Mouse (Mus musculus): ENCODE data around the gene Msh6.
A peak's percentile ranks its signal among the peaks of the same experiment; 100 is the strongest.
"Not testable (repeated sequence)": the region's sequence is repeated elsewhere in the genome, so short reads cannot be mapped to it uniquely, and the experiment has no call there.

Gene Msh6

DNA sequence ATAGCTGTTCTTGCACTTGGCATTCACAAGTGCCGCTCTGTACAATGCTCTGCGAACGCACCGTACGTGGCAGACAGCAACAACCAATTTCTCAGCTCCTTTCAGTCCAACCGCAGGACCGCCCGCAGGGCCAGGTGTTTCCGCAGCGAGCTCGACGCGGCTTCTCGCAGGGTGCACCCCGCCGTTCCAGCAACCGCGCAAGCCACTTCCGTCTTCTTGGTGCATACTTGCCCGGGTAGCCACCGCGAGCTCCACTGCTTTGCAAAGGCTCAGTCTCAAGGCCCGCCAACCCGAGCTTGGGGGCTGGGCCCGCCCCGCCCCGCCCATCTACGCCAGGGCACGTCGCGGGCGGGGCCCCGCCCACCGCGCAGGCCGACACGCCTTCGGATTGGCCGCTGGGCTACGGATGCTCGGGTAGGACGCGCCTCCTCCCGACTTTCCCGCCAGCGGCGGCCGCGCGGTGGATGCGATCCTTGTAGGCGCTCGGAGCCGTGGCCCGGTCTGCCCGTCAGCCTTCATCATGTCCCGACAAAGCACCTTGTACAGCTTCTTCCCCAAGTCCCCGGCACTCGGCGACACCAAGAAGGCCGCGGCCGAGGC lies at the start of gene Msh6:
TSS of gene Msh6 (plus strand) at position 434 of the 600 bp plus-strand sequence.
- peak; percentile 96 for DNase-seq (ENCODE audit: low read depth, low spot score)

DNA sequence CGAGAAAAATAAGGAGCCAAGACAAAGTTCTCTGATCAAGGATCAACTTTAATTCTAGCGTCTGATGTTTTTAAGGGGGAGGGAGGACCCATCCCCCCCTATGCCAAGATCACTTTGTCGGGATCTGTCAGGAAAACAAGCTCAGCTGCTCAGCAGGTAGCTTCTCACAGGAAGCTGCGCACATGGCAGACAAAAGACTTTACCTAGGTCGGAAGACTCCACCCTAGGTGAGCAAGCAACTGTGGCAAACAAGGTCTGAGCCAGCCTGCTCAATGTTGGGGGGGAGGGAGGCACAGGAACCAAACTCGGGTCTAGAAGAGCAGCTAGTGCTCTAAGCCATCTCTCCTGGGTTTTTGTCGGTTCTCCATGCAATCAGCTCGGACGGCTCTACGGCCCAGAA lies 40.5 kb upstream of the Msh6 start:
- no peak for DNase-seq (ENCODE audit: low read depth, low spot score)

DNA sequence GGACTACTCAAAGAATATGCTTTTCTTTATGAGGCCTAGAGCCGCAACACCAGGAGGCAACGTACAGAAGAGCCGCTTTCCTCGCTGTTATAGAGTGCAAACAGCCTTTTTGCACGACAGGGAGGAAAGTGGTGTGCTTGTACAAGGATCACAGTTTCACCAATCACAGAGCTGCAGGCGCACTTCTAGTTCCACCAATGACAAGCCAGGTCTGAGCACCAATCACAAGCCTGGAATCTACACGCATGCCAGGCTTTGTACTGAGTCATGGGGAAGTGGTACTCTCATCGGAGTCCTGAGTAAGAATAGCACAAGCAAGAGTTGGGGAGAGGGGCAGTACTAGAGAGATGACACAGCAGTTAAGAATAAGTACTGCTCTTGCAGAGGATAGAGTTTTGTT lies 40.1 kb upstream of the Msh6 start:
- no peak for DNase-seq (ENCODE audit: low read depth, low spot score)

DNA sequence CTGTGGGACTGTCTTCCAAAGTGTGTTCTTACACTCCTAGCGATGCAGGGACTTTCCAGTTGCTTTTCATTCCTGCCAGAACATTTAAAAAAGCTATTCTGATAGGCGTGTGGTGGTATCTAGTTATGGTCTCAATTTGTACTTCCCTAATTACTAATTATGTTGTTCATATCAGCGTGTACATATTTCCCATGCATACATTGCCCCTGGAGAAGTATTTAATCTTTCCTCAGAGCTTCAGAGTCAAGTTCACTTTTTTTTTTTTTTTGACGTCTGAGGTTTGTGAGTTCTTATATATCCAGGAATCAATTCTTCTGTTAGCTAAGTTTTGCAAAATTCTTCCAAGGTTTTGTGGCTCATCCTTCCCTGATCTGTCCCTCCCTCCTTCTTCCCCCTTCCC lies 38.7 kb upstream of the Msh6 start:
- no peak for DNase-seq (ENCODE audit: low read depth, low spot score)

DNA sequence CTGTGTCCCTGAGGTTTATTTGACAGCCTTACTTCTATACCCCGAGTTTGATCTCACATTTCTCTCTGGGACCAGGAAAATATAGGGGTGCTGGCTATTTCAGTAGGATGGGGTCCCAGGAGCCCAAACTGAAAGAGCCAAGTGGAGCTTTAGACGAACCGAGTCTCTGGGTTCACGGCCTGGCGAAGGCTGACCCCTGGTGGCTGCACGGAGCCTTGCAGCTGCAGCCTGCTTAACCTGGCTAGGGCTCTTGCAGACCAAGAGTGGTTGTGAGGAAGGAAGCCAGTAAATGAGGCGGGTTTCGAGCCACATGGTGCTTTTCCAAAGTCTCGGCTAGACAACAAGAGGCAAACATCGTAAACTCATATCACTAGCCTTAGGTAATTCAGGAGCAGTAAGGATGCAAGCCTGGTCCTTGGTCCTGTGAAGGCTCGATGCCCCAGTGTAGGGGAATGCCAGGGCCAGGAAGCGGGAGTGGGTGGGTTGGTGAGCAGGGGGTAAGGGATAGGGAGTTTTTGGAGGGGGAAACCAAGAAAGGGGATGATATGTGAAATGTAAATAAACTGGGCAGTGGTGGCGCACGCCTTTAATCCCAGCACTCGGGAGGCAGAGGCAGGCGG lies 25.8 kb upstream of the Msh6 start:
- peak; percentile 79 for DNase-seq (ENCODE audit: low read depth, low spot score)

DNA sequence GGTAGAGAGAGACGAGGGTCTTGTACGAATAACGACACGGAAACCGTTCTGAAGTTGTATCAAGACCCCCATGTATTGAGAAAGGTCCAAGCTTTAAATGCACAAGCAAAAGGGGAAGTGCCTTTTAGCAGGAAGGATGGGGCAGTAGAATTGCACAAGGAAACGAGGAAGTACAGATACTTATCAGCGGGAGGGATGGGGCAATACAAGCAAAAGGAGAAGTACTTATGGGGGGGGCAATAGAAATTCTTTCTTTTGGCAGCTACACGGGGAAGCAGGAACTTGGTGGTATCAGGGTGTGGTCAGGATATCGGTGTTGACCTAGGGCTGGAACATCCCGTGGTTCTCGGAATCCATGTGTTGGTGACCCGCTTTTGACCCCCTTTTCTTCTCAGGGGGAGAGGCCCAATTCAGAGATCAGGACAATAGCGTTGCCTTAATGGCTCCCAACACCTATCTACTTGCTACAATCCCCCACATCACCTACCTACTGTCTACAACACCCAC lies 20.2 kb upstream of the Msh6 start:
- not testable (repeated sequence) for DNase-seq (ENCODE audit: low read depth, low spot score)

DNA sequence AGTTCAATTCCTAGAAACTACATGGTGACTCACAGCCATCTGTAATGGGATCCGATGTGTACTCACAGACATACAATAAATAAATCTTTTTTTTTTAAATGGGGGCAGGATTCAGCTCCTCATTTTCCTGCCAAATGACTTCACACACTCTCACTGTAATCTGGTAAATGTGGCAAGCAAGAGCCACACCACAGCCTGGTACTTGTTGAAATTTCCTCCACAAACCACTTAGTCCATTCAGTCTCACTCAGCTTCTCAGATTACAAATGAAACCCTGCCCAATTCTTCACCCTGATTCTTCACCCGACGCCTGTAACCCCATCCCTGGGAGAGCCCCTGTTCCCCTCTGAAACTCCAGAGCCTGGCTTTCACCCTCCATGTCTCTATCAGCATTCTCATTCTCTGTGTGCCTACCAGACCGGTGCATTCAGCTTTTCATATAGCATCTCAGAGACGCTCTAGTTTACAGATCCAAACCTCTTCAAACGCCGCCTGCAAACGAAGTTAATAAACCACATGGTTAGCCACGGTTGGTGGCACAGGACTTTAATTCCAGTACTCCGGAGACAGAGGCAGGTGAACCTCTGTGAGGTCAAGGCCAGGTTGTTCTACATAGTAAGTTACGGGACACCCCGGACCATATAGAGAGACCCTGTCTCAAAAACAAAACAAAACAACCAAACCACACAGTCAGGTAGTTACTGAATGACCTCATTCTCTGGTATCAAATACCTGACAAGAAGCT lies 17.6 kb upstream of the Msh6 start:
- DNase-seq (ENCODE audit: low read depth, low spot score) = no peak

DNA sequence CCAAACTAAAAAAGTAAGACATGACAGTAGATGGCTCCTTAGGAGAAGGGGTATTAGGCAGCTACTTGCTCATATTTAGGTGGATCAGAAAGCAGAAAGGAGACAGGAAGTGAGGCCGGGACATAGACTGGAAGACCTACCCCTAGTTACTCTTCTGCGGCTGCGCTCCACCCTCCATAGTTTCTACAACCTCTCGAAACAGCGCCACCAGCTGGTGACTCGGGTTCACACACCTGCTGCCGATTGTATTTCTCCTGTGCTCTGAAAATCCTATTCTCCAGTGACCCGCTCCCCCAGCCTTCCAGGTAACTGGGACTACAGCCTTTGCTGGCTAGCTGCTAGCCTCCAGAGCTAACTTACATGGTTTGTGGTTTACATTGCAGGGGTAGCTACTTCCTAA lies 16.6 kb upstream of the Msh6 start:
- peak; percentile 13 for DNase-seq (ENCODE audit: low read depth, low spot score)

DNA sequence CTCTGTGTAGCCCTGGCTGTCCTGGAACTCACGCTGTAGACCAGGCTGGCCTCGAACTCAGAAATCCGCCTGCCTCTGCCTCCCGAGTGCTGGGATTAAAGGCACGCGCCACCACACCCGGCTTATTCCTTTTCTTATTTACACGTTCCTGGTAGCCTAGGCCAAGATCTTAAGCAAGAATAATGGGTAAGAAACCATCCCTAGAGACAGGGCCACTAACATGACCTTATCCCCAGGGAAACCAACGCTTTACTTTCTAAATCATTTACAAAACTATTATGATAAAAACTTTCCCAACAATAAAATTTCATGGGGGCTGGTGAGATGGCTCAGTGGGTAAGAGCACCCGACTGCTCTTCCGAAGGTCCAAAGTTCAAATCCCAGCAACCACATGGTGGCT lies 15.5 kb upstream of the Msh6 start:
- not testable (repeated sequence) for DNase-seq (ENCODE audit: low read depth, low spot score)

DNA sequence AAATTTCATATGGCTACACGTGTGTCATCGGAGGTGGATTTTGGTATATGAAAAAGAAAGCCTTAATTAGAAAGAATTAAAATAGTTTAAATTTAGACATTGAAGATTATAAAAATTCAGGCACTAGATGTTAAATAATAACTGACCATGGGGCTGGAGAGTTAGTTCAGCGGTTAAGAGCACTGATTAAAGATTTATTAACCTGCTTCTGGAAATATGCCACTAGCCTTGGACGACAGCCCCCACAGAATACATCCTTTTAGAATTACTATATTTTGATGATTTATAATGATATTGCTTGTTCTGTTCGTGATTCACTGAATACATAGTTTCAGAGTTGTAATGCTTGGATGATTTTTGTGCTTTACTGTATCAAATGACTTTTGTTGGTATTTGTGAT lies 14.9 kb upstream of the Msh6 start:
- not testable (repeated sequence) for DNase-seq (ENCODE audit: low read depth, low spot score)

DNA sequence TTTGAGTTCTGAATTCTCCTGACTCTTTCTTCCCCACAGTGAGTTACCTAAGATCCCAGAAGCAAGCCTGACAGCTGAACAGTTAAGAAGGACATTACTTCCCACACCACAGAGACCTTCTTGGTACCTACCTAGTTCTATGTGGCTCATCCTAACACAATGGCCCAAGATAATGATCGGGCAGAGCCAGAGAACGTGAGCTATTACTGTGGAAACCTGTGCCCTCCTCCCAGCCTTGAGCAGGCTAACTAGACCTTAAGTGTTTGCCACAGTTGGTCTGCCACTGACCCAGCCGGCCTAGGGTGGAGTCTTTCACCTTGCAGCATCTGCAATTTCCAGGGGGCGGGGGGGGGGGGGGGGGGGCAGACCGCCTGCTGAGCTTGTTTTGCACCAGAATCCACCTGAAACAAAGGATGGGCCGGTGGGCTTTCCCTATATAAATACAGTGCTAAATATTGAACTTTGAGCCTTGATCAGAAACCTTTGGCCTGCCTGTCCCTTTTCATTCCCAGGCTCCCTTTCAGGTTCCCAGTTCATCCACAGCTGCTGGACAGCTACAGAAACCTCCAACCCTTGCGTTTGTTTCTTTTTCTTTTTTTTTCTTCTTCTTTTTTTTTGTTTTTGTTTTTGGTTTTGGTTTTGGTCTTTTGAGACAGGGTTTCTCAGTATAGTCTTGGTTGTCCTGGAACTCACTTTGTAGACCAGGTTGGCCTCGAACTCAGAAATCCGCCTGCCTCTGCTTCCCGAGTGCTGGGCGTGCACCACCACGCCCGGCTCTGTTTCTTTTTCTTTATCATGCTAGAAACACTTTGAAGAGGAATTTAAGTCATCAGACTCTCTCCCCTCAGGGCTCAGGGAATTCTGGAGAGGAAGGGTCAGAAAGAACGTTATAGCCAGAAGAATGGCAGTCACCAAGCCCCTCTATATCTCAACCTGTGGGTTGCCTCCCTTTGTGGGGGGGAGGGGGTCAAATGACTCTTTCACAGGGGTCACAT lies 11.5 kb upstream of the Msh6 start:
- no peak for DNase-seq (ENCODE audit: low read depth, low spot score)

DNA sequence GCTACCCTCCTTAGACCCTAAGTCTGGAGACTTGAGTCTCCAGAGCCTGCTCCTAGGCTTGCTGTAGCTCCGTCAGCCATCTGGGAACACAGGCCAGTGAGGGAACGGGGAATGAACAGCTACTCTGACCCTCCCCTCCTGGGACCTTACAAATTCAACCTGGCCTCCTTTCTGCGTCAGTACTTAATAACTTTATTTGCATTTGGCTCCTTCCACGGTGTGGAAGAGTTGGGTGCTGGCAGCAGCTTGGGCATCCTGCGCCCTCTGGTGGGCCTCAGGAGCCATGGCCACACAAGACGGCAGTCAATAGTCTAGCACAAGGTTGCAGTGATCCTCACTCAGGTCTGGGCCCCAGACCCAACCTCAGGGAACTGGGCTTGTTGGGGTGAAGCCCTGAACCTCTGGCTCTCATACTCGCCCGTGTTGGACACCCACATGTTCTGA lies 6.4 kb upstream of the Msh6 start:
- DNase-seq (ENCODE audit: low read depth, low spot score) = not testable (repeated sequence)

DNA sequence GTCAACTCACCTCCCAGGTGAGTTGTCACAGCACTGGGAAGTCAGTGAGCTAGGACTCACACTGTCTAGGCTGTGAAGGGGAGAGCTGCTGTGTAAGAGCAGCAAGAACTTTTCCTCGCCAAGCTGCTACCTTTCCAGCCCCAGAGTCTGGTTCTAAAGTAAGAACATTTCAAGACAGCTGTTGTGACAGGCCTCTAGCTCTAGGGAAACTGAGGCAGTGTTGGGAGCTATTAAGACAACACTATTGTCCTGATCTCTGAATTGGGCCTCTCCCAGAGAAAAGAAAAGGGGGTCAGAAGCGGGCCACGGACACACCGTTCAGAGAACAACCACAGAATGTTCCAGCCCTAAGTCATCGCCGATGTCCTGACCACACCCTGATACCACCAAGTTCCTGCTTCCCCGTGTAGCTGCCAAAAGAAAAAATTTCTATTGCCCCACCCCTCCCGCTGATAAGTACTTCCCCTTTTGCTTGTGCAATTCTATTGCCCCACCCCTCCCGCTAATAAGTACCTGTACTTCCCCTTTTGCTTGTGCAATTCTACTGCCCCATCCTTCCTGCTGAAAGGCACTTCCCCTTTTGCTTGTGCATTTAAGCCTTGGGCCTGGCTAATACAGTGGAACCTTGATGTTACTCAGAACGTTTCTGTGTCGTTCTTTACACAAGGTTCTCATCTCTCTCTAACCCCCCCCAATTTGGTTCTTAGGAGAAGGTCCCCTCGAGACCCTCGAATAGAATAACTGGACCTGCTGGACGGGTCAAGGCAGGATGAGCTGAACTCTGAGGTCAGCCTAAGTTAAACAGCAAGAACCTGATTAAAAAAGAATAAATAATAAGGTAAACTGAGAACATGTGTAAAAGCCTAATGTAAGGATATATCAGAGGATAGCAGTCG lies 2.9 kb upstream of the Msh6 start:
- not testable (repeated sequence) for DNase-seq (ENCODE audit: low read depth, low spot score)

DNA sequence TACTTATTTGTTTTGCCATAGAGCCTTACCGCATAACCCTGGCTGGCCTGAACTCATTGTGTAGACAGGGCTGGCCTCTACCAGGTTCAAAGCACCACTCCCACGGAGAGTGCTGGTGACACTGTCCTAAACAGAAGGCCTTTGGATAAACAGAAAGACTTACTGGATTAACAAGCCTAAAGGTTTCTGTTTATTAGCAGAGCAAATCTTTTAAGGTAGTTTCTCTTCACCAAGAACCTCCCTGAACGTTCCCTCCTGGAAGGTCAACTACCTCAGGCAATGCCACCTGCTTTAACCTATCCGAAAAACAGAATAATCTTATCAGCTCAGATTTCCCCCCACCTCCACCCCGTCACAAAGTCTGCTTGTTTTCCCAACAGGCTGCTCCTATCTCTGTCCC lies 2.0 kb upstream of the Msh6 start:
- DNase-seq (ENCODE audit: low read depth, low spot score) = no peak

DNA sequence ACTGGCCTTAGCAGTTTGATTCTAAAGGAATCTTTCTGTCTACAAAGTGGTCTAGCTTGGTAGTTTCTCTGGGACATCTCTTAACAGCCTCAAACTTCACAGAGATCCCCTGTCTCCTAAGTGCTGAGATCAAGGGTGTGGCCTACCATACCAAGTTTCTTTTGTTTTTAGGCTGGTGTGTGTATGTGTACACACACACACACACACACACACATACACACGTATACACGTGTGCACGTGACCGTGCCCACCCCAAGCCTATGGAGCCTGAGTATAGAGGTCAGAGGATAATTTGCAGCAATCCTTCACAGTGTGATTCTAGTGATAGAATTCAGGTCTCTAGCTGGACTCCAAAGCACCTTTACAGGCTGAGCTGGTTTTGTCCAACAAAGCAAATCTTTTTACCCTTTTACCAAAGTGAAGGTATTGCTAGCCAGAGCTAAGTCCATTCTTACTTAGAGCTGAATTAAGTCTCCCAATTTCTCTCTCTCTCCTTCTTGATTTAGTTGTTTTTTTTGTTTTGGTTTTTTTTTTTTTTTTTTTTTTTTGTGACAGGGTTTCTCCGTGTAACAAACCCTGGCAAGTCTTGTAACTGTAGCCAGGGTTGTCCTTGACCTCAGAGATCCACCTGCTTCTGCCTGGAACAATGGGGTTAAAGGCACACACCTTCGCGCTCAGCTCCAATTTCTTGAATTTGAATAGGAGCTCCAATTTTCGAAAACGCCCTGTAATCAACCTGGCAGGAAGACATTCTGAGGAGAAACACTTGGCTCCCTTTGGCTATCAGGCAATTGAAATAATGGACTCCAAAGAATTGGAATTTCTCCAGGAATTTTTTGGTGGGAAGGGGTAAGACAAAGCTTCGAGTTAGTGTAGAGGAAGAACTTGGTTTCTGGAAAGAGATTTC lies 1.3 kb upstream of the Msh6 start:
- no peak for DNase-seq (ENCODE audit: low read depth, low spot score)

DNA sequence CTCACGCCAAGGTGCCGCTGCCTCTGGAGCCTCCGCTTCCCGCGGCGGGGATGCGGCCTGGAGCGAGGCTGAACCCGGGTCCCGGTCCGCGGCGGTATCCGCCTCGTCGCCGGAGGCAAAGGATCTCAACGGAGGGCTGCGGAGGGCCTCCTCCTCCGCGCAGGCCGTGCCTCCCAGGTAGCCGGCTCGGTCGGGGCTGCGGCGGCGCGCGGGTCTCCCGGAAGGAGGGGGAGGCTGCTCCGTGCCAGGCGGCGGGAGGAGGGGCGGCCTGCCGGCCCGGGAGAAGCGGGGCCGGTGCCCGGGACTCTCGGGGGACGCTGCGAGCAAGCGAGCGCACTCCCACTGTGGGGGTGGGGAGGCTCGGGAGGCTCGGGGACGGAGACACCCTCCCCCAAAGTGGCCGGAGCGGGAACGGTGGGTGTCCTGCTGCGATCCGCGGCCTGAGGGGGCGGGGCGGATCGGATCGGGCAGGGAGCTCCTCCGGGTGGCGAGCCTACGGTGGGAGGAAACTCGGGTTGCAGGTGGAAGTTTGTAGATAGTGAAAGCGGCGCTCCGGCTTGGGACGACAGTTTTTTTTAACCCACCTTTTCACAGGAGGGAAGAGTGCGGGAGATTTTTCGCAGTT lies 479 bp downstream of the Msh6 start:
- DNase-seq (ENCODE audit: low read depth, low spot score) = peak; percentile 50

DNA sequence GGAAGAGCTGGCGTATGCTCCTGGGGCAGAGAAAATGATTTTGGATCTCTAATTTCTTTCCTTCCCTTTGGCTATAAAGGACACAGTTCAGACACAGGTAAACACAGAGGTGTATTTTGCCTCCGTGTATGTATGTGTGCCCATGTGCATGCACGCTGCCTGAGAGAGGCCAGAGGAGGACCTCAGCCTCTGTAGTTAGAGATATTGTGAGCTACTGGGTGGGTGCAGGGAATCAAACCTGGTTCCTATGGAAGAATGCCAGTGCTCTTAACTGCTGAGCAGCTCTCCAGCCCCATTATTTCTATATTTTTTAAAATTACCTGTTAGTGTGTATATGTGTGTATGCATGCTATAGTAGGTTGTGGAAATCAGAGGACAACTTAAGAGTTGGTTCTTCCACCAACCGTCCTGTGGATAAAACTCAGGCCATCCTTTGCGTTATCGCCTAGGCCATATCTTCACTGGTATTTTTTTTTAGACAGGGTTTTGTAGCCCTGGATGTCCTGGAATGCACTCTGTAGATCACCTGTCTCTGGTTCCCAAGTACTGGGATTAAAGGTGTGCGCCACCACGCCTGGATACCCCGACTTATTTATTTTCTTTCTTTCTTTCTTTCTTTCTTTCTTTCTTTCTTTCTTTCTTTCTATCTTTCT lies 1.4 kb downstream of the Msh6 start:
- DNase-seq (ENCODE audit: low read depth, low spot score) = no peak

DNA sequence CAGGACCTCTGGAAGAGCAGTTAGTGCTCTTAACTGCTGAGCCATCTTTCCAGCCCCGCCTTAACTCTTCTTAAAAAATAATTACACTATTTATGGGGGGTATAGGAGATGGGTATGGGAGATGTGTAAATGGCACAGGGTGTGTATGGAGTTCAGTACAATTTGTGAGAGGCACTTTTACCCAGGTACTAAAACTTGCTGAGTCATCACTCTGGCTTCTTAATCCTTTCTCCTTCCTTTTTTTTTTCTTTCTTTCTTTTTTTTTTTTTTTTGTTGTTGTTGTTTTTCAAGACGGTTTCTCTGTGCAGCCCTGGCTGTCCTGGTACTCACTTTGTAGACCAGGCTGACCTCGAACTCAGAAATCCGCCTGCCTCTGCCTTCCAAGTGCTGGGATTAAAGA lies 2.1 kb downstream of the Msh6 start:
- not testable (repeated sequence) for DNase-seq (ENCODE audit: low read depth, low spot score)
